Mouse (Mus musculus) ES-Bruce4 (cell line): ENCODE results near the gene Trdmt1.

Experiments
- CTCF ChIP-seq: IDR thresholded peaks from one replicate; pipeline ENCODE4 v1.8.1; 2011; ENCODE audit warnings: low read depth, low read length
- EP300 ChIP-seq: IDR thresholded peaks from 2 replicates; pipeline ENCODE4 v1.6.1; 2011; ENCODE audit warnings: low read depth, low read length; ENCODE audit not compliant: insufficient read depth
- POLR2A ChIP-seq: IDR thresholded peaks from one replicate; pipeline ENCODE4 v1.8.1; 2011; ENCODE audit warnings: low read length; ENCODE audit not compliant: insufficient read depth

GRCm38 (mm10) chr2:13502717-13503116 lies 41.8 kb downstream of the Trdmt1 start:
- TF ChIP-seq POLR2A = no peak
- TF ChIP-seq EP300 = no peak
- no peak for TF ChIP-seq CTCF
